Mouse (Mus musculus) myocyte (in vitro differentiated cells): ENCODE measurements at regions not wholly inside any gene's neighbourhood (a gene's known extent, or its start where the extent isn't known, plus 50 kb on each side); places are given as distances from the start of the nearest gene placed in this dataset.

ENCODE experiments used
- H3K27me3 ChIP-seq: one replicate; pipeline ENCODE4 v1.6.1; 2011; ENCODE audit not compliant: control insufficient read depth, insufficient read depth, insufficient read length
- H3K36me3 ChIP-seq: one replicate; pipeline ENCODE4 v1.6.1; 2011; ENCODE audit not compliant: control insufficient read depth, insufficient read depth
- H3K4me2 ChIP-seq: one replicate; pipeline ENCODE4 v1.6.1; 2011; ENCODE audit warnings: low read depth, control low read depth
- H3K4me3 ChIP-seq: one replicate; pipeline ENCODE4 v1.5.1; 2011; ENCODE audit warnings: mild to moderate bottlenecking, control low read depth, moderate library complexity
- H3K79me2 ChIP-seq: one replicate; pipeline ENCODE4 v1.6.1; 2011; ENCODE audit not compliant: control insufficient read depth, insufficient read depth
- H3ac ChIP-seq: one replicate; pipeline ENCODE4 v1.6.1; 2011; ENCODE audit not compliant: control insufficient read depth, insufficient read length
- CEBPB ChIP-seq: IDR thresholded peaks from 2 replicates; pipeline ENCODE4 v1.6.1; 2011; ENCODE audit warnings: mild to moderate bottlenecking, moderate library complexity; ENCODE audit not compliant: poor library complexity, insufficient read depth, severe bottlenecking
- E2F4 ChIP-seq: IDR thresholded peaks from one replicate; pipeline ENCODE4 v1.6.1; 2011; ENCODE audit warnings: mild to moderate bottlenecking, control low read depth, moderate library complexity; ENCODE audit not compliant: insufficient read depth
- MAX ChIP-seq: IDR thresholded peaks from one replicate; pipeline ENCODE4 v1.6.1; 2011; ENCODE audit warnings: low read depth, mild to moderate bottlenecking, control low read depth
- MYOD1 ChIP-seq, 3 experiments: IDR thresholded peaks; one replicate each; pipeline ENCODE4 v1.6.1; 2011; ENCODE audit warnings: control low read depth in 2 of 3, low read depth in 2 of 3, mild to moderate bottlenecking in 2 of 3, moderate library complexity in 1 of 3; ENCODE audit not compliant: insufficient read length in 2 of 3, control insufficient read depth in 1 of 3
- MYOG ChIP-seq, 3 experiments: IDR thresholded peaks; one replicate each; pipeline ENCODE4 v1.6.1; 2011; ENCODE audit warnings: control low read depth in 2 of 3, low read depth in 2 of 3, mild to moderate bottlenecking in 2 of 3; ENCODE audit not compliant: insufficient read length in 2 of 3, control insufficient read depth in 1 of 3, insufficient read depth in 1 of 3
- POLR2A ChIP-seq: IDR thresholded peaks from one replicate; pipeline ENCODE4 v1.6.1; 2011; ENCODE audit warnings: low read depth, mild to moderate bottlenecking, control low read depth, moderate library complexity; ENCODE audit not compliant: insufficient read length
- POLR2AphosphoS2 ChIP-seq: IDR thresholded peaks from one replicate; pipeline ENCODE4 v1.6.1; 2011; ENCODE audit warnings: low read depth, control low read depth; ENCODE audit not compliant: insufficient read length
- REST ChIP-seq: IDR thresholded peaks from one replicate; pipeline ENCODE4 v1.6.1; 2011; ENCODE audit warnings: mild to moderate bottlenecking, control low read depth, moderate library complexity; ENCODE audit not compliant: insufficient read depth, insufficient read length
- SRF ChIP-seq: IDR thresholded peaks from one replicate; pipeline ENCODE4 v1.6.1; 2011; ENCODE audit warnings: low read depth; ENCODE audit not compliant: control insufficient read depth, insufficient read length
- TCF12 ChIP-seq: IDR thresholded peaks from one replicate; pipeline ENCODE4 v1.6.1; 2011; ENCODE audit warnings: mild to moderate bottlenecking, control low read depth; ENCODE audit not compliant: poor library complexity, insufficient read depth, severe bottlenecking
- TCF3 ChIP-seq: IDR thresholded peaks from one replicate; pipeline ENCODE4 v1.6.1; 2011; ENCODE audit warnings: low read depth, control low read depth; ENCODE audit not compliant: insufficient read length
- USF1 ChIP-seq: IDR thresholded peaks from one replicate; pipeline ENCODE4 v1.6.1; 2011; ENCODE audit warnings: low read depth, mild to moderate bottlenecking, control low read depth, moderate library complexity

GRCm38 (mm10) chr2:101370991-101371736 lies 253.4 kb upstream of the Rag2 start:
- H3K27me3 ChIP-seq: no peaks in the 10 kb centered on the region
- no peak overlapping the region for H3K4me3 ChIP-seq
- TF ChIP-seq REST (no peak), TCF12 (no peak), SRF (no peak), POLR2A (no peak), TCF3 (no peak), MYOG (IDR thresholded peaks at IDR 0.05; ENCODE audit: control insufficient read depth in 1 of 3, insufficient read depth in 1 of 3, insufficient read length in 2 of 3, low read depth in 2 of 3) (no peak), CEBPB (no peak), POLR2AphosphoS2 (no peak)
- H3K36me3 ChIP-seq: no peaks in the 10 kb centered on the region
- H3K79me2 ChIP-seq: no peaks in the 10 kb centered on the region
- H3K4me2 ChIP-seq: no peak overlapping the region
- no peak overlapping the region for H3ac ChIP-seq

GRCm38 (mm10) chr2:101371834-101372493 lies 252.6 kb upstream of the Rag2 start:
- Histone ChIP-seq H3ac (no peak overlapping the region), H3K4me2 (no peak overlapping the region), H3K4me3 (no peak overlapping the region), H3K27me3 (no peaks in the 10 kb centered on the region), H3K79me2 (no peaks in the 10 kb centered on the region), H3K36me3 (no peaks in the 10 kb centered on the region)
- TF ChIP-seq E2F4 (no peak), USF1 (no peak), MYOG (IDR thresholded peaks at IDR 0.05; ENCODE audit: control insufficient read depth in 1 of 3, insufficient read depth in 1 of 3, insufficient read length in 2 of 3, low read depth in 2 of 3) (no peak), POLR2A (no peak), SRF (no peak), POLR2AphosphoS2 (no peak), TCF12 (no peak), CEBPB (no peak), MYOD1 (IDR thresholded peaks at IDR 0.05; ENCODE audit: control insufficient read depth in 1 of 3, insufficient read length in 2 of 3, low read depth in 2 of 3) (no peak), TCF3 (no peak), MAX (no peak)

- H3K4me3 ChIP-seq: no peak overlapping the region
- no peak for TF ChIP-seq POLR2AphosphoS2
- TF ChIP-seq TCF12: no peak
- TF ChIP-seq USF1: no peak
- TF ChIP-seq E2F4: no peak
- no peak for TF ChIP-seq MYOG (IDR thresholded peaks at IDR 0.05; ENCODE audit: control insufficient read depth in 1 of 3, insufficient read depth in 1 of 3, insufficient read length in 2 of 3, low read depth in 2 of 3)
- TF ChIP-seq POLR2A: no peak
- TF ChIP-seq TCF3: no peak
- TF ChIP-seq MAX: no peak
- H3K4me2 ChIP-seq: no peak overlapping the region
- no peaks in the 10 kb centered on the region for H3K36me3 ChIP-seq
- no peaks in the 10 kb centered on the region for H3K79me2 ChIP-seq
- no peak overlapping the region for H3ac ChIP-seq
- no peaks in the 10 kb centered on the region for H3K27me3 ChIP-seq
Measured at GRCm38 (mm10) chr2:101380595-101380994, 243.9 kb upstream of the Rag2 start.

DNA sequence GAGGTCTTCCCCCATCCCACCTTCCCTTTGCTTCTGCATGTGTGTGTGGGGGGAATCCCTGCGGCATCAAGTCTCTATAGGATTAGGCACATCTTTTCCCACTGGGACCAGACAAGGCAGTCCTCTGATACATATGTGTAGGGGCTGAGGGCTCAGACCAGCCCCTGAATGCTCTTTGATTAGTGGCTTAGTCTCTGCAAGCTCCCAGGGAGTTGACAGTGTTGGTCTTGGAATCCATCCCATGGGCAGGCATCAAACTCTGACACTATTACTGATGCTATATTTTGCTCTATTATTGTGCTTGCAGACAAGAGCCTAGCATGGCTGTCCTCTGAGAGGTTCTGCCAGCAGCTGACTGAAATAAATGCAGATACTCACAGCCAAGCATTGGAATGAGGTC lies 209.5 kb upstream of the Rag2 start:
- no peak overlapping the region for H3K4me2 ChIP-seq
- no peak overlapping the region for H3K4me3 ChIP-seq
- TF ChIP-seq E2F4 (no peak), USF1 (no peak), POLR2A (no peak), POLR2AphosphoS2 (no peak), REST (no peak), MAX (no peak), TCF3 (no peak), CEBPB (no peak), TCF12 (no peak), SRF (no peak), MYOD1 (IDR thresholded peaks at IDR 0.05; ENCODE audit: control insufficient read depth in 1 of 3, insufficient read length in 2 of 3, low read depth in 2 of 3) (no peak), MYOG (IDR thresholded peaks at IDR 0.05; ENCODE audit: control insufficient read depth in 1 of 3, insufficient read depth in 1 of 3, insufficient read length in 2 of 3, low read depth in 2 of 3) (no peak)
- H3K27me3 ChIP-seq: no peaks in the 10 kb centered on the region
- no peaks in the 10 kb centered on the region for H3K36me3 ChIP-seq
- H3K79me2 ChIP-seq: no peaks in the 10 kb centered on the region
- no peak overlapping the region for H3ac ChIP-seq

DNA sequence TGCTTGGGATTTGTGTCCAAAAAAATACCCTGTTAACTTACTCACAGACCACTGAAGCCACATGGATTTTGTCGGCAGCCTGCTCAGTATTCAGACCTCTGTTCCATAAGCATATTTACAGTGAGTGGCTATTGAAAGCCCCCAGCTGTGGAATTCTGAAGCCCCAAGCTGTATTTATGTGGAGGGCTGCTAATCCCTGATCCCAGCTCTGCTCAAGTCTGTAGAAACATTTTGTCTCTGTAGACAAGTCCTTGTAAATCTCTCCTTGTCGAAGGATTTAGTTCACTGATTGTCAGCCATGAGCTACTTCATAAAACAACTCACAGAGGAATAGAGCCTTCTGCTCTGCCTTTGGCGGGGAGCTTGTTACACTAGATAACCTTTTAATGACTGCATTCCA lies 207.8 kb upstream of the Rag2 start:
- Histone ChIP-seq H3ac (no peak overlapping the region), H3K4me2 (no peak overlapping the region), H3K27me3 (no peaks in the 10 kb centered on the region), H3K4me3 (no peak overlapping the region), H3K79me2 (no peaks in the 10 kb centered on the region), H3K36me3 (no peaks in the 10 kb centered on the region)
- TF ChIP-seq MYOG (IDR thresholded peaks at IDR 0.05; ENCODE audit: control insufficient read depth in 1 of 3, insufficient read depth in 1 of 3, insufficient read length in 2 of 3, low read depth in 2 of 3): no peak
- no peak for TF ChIP-seq TCF3
